Mouse (Mus musculus): ENCODE data around the gene Rapgefl1. TPM values are rescaled to one million over a fixed set of nuclear protein-coding genes. Genes with fewer than 3 reads are reported as not detected.
A peak's percentile ranks its signal among the peaks of the same experiment; 100 is the strongest.
"Not testable (repeated sequence)": the region's sequence is repeated elsewhere in the genome, so short reads cannot be mapped to it uniquely, and the experiment has no call there.

Gene Rapgefl1
- polyA plus RNA-seq, 1 experiment from 2014 or later = 1.6 TPM

- ATAC-seq (ENCODE audit: low FRiP score) = no peak
- no peak for DNase-seq (ENCODE audit: low spot score, missing footprints)
- H3K4me1 ChIP-seq (ENCODE audit: control insufficient read depth, insufficient read depth, low read length) = peaks cover 5% of the 10 kb centered on the region
- H3K36me3 ChIP-seq (ENCODE audit: control insufficient read depth, insufficient read depth, low read length) = peaks cover 38% of the 10 kb centered on the region
- H3K9ac ChIP-seq (ENCODE audit: low read length) = no peak within 1 kb of the TSS
- H3K27me3 ChIP-seq (ENCODE audit: control insufficient read depth, insufficient read depth, low read length) = no peaks in the 10 kb centered on the region
- H3K4me3 ChIP-seq (ENCODE audit: low read depth, low read length) = no peak within 1 kb of the TSS
- H3K4me2 ChIP-seq = no peak within 1 kb of the TSS
- H3K27ac ChIP-seq (ENCODE audit: low read depth, low read length) = no peak within 1 kb of the TSS
- 95% methylated on average over 5 of the region's 5 CpGs for WGBS
- no peaks in the 10 kb centered on the region for H3K9me3 ChIP-seq (ENCODE audit: control insufficient read depth, low read length)
Measured at GRCm38 (mm10) chr11:98804605-98805004, 32.0 kb upstream of the Rapgefl1 start, which contains the start of gene Casc3. Casc3 (plus strand) TSS chr11:98804905.

DNA sequence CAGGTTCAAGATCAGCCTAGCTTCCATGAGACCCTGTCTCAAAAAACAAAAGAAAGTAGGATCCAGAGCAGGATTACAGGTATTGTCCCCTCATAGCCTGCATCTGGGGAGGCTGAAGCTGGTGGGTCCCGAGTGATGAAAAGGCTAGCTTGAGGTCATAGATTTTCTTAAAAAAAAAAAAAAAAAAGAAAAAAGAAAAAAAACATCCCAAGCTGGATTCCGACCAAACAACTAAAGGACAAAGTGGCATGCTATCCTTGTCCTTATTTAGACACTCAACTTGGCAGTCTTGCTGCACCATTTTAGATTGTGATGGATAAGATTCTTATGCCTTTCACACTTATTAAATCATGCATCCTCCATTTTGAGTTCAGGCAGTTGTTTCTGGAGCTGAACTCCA is 28.2 kb upstream of the Rapgefl1 start:
- H3K4me2 ChIP-seq = no peak overlapping the region
- H3K4me3 ChIP-seq (ENCODE audit: low read depth, low read length) = no peak overlapping the region

DNA sequence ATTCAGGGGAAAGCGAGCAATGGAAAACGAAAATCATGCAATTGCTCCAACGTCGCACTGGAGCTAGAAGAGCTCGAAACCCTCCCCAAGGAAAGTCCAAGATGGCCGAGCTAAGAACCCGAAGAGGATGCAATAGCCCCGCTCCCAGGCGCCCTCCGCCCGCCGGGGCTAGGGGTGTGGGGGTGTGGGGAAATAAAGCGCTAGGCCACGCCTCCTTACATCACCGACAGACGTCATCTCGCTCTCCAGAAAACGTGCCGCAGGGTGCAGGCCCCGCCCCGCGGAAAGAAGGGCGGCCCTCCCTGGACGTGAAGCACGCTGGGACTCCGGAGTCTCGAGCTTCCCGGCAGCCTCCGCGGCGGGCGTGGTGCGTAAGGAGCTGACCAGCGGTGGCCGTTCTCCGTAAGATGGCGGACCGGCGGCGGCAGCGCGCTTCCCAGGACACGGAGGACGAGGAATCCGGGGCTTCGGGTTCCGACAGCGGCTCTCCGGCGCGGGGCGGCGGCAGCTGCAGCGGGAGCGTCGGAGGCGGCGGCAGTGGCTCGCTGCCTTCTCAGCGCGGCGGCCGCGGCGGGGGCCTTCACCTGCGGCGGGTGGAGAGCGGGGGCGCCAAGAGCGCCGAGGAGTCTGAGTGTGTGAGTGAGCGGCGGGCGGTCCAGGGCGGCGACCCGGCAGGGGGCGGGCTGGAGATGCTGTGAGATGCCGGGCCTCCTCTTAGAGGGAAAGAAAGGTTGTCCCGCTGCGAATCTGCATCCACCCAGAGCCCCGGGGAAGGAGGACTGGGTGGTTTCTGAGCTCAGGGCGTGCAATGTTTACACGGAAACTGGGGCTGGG is 26.9 kb upstream of the Rapgefl1 start:
- no peaks in the 10 kb centered on the region for H3K9me3 ChIP-seq (ENCODE audit: control insufficient read depth, low read length)
- peaks cover 15% of the 10 kb centered on the region for H3K4me1 ChIP-seq (ENCODE audit: control insufficient read depth, insufficient read depth, low read length)
- WGBS = under 1% methylated on average over 77 of the region's 84 CpGs
- peak overlapping the region; percentile 71 for H3K4me2 ChIP-seq
- peaks cover 19% of the 10 kb centered on the region for H3K36me3 ChIP-seq (ENCODE audit: control insufficient read depth, insufficient read depth, low read length)
- DNase-seq (ENCODE audit: low spot score, missing footprints) (peak; percentile 100), ATAC-seq (ENCODE audit: low FRiP score) (peak; percentile 99)
- H3K4me3 ChIP-seq (ENCODE audit: low read depth, low read length) = peak overlapping the region; percentile 93
- peak overlapping the region; percentile 93 for H3K9ac ChIP-seq (ENCODE audit: low read length)
- peak overlapping the region; percentile 96 for H3K27ac ChIP-seq (ENCODE audit: low read depth, low read length)
- no peaks in the 10 kb centered on the region for H3K27me3 ChIP-seq (ENCODE audit: control insufficient read depth, insufficient read depth, low read length)

More for the DNA sequence above, 28.2 kb upstream of the Rapgefl1 start:
- Histone ChIP-seq H3K27ac (ENCODE audit: low read depth, low read length) (no peak overlapping the region; the same call in 1 of the 2 replicates), H3K9ac (ENCODE audit: low read length) (no peak overlapping the region), H3K4me1 (ENCODE audit: control insufficient read depth, insufficient read depth, low read length) (peaks cover 15% of the 10 kb centered on the region), H3K36me3 (ENCODE audit: control insufficient read depth, insufficient read depth, low read length) (peaks cover 29% of the 10 kb centered on the region), H3K9me3 (ENCODE audit: control insufficient read depth, low read length) (no peaks in the 10 kb centered on the region), H3K27me3 (ENCODE audit: control insufficient read depth, insufficient read depth, low read length) (no peaks in the 10 kb centered on the region)
- no peak for ATAC-seq (ENCODE audit: low FRiP score)
- 82% methylated on average over 2 of the region's 2 CpGs for WGBS
- no peak for DNase-seq (ENCODE audit: low spot score, missing footprints)

GRCm38 (mm10) chr11:98810686-98811085 is 25.9 kb upstream of the Rapgefl1 start:
- H3K4me2 ChIP-seq = peak overlapping the region; percentile 71
- peak overlapping the region; percentile 93 for H3K4me3 ChIP-seq (ENCODE audit: low read depth, low read length)
- H3K27me3 ChIP-seq (ENCODE audit: control insufficient read depth, insufficient read depth, low read length) = no peaks in the 10 kb centered on the region
- 81% methylated on average over 7 of the region's 7 CpGs for WGBS
- peaks cover 15% of the 10 kb centered on the region for H3K36me3 ChIP-seq (ENCODE audit: control insufficient read depth, insufficient read depth, low read length)
- no peaks in the 10 kb centered on the region for H3K9me3 ChIP-seq (ENCODE audit: control insufficient read depth, low read length)
- peak overlapping the region; percentile 93 for H3K9ac ChIP-seq (ENCODE audit: low read length)
- DNase-seq (ENCODE audit: low spot score, missing footprints) (no peak), ATAC-seq (ENCODE audit: low FRiP score) (no peak)
- peaks cover 15% of the 10 kb centered on the region for H3K4me1 ChIP-seq (ENCODE audit: control insufficient read depth, insufficient read depth, low read length)
- H3K27ac ChIP-seq (ENCODE audit: low read depth, low read length) = no peak overlapping the region; the same call in 1 of the 2 replicates

DNA sequence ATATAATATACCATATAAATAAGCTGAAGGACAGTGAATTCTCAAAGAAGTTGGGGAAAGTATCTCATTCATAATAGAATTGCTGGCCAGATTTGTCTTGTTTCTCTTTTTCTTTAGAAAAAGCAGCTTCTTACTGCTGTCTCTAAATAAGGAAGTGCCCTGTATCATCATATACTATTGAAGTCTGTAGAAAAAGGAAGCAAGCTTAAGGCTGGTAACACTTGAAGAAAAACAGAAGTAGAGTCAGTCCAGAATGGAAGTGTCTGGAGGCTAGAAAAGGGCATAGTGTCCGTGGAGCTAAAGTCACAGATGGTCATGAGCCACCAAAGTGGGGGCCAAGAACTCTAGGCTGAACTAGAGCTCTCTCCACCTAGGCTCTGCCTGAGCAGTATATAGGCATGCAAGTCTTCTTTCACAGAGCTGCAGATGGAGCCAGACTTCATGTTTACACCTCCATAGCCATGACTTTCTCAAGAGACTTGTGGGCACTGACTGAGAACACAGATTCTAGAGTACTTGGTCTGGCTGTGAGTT is 19.8 kb upstream of the Rapgefl1 start:
- H3K27ac ChIP-seq (ENCODE audit: low read depth, low read length) = no peak overlapping the region
- no peaks in the 10 kb centered on the region for H3K4me1 ChIP-seq (ENCODE audit: control insufficient read depth, insufficient read depth, low read length)
- no peak for ATAC-seq (ENCODE audit: low FRiP score)
- H3K4me3 ChIP-seq (ENCODE audit: low read depth, low read length) = no peak overlapping the region
- WGBS = 96% methylated on average over 1 of the region's 1 CpGs
- H3K4me2 ChIP-seq = no peak overlapping the region
- DNase-seq (ENCODE audit: low spot score, missing footprints) = no peak
- no peak overlapping the region for H3K9ac ChIP-seq (ENCODE audit: low read length)
- H3K9me3 ChIP-seq (ENCODE audit: control insufficient read depth, low read length) = no peaks in the 10 kb centered on the region
- peaks cover 33% of the 10 kb centered on the region for H3K36me3 ChIP-seq (ENCODE audit: control insufficient read depth, insufficient read depth, low read length)
- H3K27me3 ChIP-seq (ENCODE audit: control insufficient read depth, insufficient read depth, low read length) = no peaks in the 10 kb centered on the region

DNA sequence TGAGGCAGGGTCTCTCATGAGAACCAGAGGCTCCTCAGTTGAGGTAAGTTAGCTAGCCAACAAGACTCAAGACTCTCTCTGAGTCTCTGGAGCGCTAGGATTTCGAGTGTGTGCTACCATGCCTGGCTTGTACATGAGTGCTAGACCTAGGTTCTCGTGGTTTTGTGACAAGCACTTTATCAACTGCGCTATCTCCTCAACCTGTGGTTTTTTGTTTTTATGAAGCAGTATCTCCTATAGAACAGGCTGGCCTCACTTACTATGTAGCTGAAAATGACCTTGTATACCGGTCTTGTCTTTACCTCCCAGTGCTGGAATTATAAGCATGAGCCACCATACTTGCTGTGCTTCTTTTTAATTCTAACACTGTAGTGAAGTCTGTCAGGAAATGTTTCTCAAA is 15.6 kb upstream of the Rapgefl1 start:
- no peak for DNase-seq (ENCODE audit: low spot score, missing footprints)
- Histone ChIP-seq H3K9me3 (ENCODE audit: control insufficient read depth, low read length) (no peaks in the 10 kb centered on the region), H3K9ac (ENCODE audit: low read length) (no peak overlapping the region), H3K4me2 (no peak overlapping the region), H3K36me3 (ENCODE audit: control insufficient read depth, insufficient read depth, low read length) (peaks cover 43% of the 10 kb centered on the region), H3K4me3 (ENCODE audit: low read depth, low read length) (no peak overlapping the region), H3K27me3 (ENCODE audit: control insufficient read depth, insufficient read depth, low read length) (no peaks in the 10 kb centered on the region), H3K4me1 (ENCODE audit: control insufficient read depth, insufficient read depth, low read length) (no peaks in the 10 kb centered on the region), H3K27ac (ENCODE audit: low read depth, low read length) (no peak overlapping the region)
- WGBS = 98% methylated on average over 5 of the region's 5 CpGs
- no peak for ATAC-seq (ENCODE audit: low FRiP score)

DNA sequence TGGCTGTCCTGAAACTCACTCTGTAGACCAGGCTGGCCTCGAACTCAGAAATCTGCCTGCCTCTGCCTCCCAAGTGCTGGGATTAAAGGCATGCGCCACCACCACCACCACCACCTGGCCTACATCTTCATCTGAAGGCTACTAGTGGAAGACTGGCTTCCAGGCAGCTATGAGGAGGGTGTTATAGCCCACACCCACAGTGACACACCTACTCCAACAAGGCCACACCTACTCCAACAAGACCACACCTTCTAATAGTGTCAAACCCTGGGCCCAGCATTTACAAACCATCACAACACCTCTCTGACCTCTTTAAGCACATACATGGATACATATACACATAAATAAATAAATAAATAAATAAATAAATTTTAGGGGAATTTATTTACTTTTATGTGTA is 10.5 kb upstream of the Rapgefl1 start:
- H3K4me1 ChIP-seq (ENCODE audit: control insufficient read depth, insufficient read depth, low read length); ATAC-seq (ENCODE audit: low FRiP score); H3K9ac ChIP-seq (ENCODE audit: low read length); H3K27me3 ChIP-seq (ENCODE audit: control insufficient read depth, insufficient read depth, low read length); DNase-seq (ENCODE audit: low spot score, missing footprints); H3K4me3 ChIP-seq (ENCODE audit: low read depth, low read length); H3K4me2 ChIP-seq; H3K9me3 ChIP-seq (ENCODE audit: control insufficient read depth, low read length); H3K27ac ChIP-seq (ENCODE audit: low read depth, low read length): not testable (repeated sequence)
- WGBS = 100% methylated on average over 2 of the region's 2 CpGs
- peaks cover 47% of the 10 kb centered on the region for H3K36me3 ChIP-seq (ENCODE audit: control insufficient read depth, insufficient read depth, low read length)

DNA sequence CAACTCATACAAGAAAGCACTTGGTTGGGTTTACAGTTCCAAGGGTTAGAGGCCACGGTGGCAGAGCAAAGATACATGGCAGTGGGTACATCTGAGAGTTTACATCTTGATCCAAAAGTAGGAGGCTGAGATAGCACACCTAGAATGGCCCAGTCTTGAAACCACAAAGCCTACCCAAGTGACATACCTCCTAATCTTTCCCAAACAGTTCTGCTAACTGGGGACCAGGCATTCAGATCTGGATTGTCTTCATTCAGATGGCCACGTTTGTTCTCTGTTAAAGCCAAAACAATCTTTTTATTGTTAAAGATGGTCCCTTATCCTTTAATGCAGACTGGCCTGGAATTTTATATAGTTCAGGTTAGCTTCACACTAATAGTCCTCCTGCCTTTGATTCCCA is 8.7 kb upstream of the Rapgefl1 start:
- no peak overlapping the region for H3K4me2 ChIP-seq
- H3K36me3 ChIP-seq (ENCODE audit: control insufficient read depth, insufficient read depth, low read length) = peaks cover 47% of the 10 kb centered on the region
- WGBS = 84% methylated on average over 2 of the region's 2 CpGs
- H3K9ac ChIP-seq (ENCODE audit: low read length) = no peak overlapping the region
- H3K4me1 ChIP-seq (ENCODE audit: control insufficient read depth, insufficient read depth, low read length) = no peaks in the 10 kb centered on the region
- no peak overlapping the region for H3K27ac ChIP-seq (ENCODE audit: low read depth, low read length)
- ATAC-seq (ENCODE audit: low FRiP score) (no peak), DNase-seq (ENCODE audit: low spot score, missing footprints) (no peak)
- H3K27me3 ChIP-seq (ENCODE audit: control insufficient read depth, insufficient read depth, low read length) = no peaks in the 10 kb centered on the region
- no peak overlapping the region for H3K4me3 ChIP-seq (ENCODE audit: low read depth, low read length)
- H3K9me3 ChIP-seq (ENCODE audit: control insufficient read depth, low read length) = no peaks in the 10 kb centered on the region

DNA sequence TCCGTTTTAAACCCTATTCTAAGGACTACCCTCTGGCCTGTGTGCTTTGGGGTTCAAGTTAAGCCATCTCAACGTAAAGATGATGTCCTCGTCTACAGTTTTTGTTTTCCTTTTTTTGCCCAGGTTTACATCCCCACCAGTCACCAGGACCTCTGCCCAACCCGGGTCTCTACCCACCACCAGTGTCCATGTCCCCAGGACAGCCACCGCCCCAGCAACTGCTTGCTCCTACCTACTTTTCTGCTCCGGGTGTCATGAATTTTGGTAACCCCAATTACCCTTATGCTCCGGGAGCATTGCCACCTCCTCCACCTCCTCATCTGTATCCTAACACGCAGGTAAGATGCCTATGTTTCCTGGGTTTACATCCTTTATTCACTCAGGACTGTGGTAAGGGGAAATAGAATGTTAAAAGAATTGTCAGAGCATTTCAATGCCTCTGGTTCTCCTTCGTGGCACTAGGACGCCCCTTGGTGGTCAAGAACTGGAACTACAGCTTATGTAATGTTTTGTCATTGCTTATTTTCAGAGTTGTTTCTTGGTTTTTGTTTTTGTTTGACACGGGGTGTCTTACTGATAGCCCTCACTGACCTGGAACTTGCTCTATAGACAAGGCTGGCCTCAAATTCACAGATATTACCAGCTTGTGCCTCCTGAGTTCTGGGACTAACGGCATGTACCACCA is 7.4 kb upstream of the Rapgefl1 start:
- WGBS = 79% methylated on average over 12 of the region's 12 CpGs
- ATAC-seq (ENCODE audit: low FRiP score) (no peak), DNase-seq (ENCODE audit: low spot score, missing footprints) (no peak)
- no peak overlapping the region for H3K9ac ChIP-seq (ENCODE audit: low read length)
- H3K36me3 ChIP-seq (ENCODE audit: control insufficient read depth, insufficient read depth, low read length) = peaks cover 46% of the 10 kb centered on the region
- H3K9me3 ChIP-seq (ENCODE audit: control insufficient read depth, low read length) = no peaks in the 10 kb centered on the region
- H3K4me2 ChIP-seq = no peak overlapping the region
- peaks cover 1% of the 10 kb centered on the region; the same call in 1 of the 2 replicates for H3K4me1 ChIP-seq (ENCODE audit: control insufficient read depth, insufficient read depth, low read length)
- H3K27me3 ChIP-seq (ENCODE audit: control insufficient read depth, insufficient read depth, low read length) = no peaks in the 10 kb centered on the region
- H3K27ac ChIP-seq (ENCODE audit: low read depth, low read length) = no peak overlapping the region
- H3K4me3 ChIP-seq (ENCODE audit: low read depth, low read length) = no peak overlapping the region
